Mouse (Mus musculus): ENCODE data around the gene Tmem198.

The Tmem198 gene

DNA sequence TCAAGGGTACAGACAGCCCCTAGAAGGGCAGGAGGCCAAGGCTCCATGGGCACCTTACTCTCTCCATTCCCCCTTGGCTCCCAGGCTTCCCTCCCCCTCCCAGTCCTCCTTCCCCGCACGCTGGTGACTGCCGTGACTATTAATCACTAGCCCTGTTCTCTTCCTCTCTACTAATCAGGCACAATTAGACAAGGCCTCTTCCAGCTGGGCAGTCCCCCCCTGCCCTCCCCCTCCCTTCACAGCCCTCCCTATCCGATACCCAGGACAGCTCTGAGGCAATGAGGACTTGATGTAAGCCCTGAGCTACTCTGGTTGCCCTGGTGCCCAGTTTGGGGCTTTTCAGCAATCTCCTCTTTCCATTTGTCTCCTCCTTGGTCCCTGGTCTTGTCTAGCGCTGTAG lies 23.4 kb upstream of the Tmem198 start:
- no peak for DNase-seq

DNA sequence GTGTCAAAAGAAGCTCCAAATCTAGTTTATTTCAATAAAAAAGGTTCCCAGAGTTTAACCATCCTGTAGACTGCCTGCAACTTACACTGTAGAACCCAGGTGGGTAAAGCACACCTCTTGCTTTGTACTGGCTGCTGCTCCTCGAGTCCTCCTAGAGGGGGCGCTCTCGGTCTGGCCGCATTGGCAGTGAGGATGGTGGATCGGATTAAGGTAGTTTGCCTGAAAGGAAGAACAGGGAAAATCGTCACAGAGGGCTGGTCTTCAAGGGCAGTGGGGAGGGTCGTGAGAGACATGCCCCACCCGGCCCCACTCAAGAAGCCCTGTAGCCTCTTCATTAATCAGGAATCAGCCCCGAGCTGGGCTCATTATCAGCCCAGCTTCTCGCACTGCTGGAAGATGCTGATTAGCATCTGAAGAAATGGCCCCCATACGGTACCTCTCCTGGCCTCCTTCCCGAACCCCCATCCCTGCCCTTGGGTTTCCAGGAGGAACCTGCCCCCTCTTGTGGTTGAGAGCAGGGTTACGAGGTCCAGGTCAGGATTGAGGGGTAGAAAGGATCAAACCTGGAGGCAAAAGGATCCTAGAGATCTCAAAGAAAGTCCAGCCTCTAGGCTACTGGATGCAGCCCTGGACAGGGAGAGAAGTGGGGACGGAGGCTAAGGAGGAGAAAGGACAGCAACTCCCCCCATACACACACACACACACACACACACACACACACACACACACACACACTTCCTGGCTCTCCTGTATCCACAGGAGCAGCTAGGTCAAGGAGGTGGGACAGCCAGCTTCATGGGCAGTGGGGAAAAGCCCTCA lies 22.4 kb upstream of the Tmem198 start:
- DNase-seq: no peak

DNA sequence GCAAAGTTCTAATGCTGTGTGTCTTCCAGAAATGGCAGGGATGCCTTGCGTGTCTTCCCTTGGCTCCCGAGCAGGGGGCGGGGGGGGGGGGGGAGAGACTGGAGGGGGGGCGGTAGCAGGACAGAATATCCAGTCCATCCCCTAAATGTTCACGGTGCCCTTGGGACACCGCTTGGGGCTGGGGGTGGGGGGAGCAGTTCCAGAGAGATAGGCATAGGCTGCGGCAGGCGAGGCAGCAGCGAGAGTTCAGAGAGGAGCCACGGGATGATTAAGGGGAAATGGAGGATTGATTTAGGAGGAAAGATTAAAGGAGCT lies 21.7 kb upstream of the Tmem198 start:
- DNase-seq: no peak

DNA sequence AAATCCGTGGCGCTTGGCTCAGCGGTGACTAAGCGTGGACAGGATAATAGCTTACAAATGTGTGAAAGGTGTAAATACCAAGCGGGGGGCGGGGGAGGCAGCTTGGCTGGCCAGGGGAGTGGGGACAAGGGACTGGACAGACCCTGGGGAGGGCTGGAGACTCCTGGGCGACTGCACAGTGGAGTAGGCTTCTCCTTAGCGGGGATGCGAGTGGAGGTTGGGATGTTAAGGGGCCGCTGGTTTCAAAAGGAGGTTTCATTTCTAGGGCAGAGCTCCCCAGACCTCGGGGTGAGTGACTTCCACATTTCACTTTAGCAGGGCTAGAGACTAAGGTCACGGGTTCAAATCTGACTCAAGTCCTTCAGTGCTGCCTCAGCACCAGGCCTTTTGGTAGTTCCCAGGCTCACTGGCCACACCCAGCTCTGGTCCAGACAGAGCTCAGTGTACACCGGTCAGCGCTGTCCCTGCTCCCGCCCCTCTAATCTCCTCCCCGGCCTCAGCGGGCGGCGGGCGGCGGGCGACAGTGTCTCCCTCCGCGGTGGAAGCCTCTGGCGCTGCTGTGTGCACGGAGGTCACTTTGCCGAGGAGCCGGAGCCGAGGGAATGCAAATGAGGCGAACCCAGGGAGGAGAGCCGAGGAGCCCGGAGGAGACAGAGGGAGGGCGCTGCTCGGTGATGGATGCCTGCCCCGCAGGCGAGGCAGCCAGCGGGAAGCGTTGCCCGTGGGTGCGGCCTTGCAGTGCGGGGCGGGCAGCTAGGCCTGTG lies 21.1 kb upstream of the Tmem198 start:
- DNase-seq: no peak

DNA sequence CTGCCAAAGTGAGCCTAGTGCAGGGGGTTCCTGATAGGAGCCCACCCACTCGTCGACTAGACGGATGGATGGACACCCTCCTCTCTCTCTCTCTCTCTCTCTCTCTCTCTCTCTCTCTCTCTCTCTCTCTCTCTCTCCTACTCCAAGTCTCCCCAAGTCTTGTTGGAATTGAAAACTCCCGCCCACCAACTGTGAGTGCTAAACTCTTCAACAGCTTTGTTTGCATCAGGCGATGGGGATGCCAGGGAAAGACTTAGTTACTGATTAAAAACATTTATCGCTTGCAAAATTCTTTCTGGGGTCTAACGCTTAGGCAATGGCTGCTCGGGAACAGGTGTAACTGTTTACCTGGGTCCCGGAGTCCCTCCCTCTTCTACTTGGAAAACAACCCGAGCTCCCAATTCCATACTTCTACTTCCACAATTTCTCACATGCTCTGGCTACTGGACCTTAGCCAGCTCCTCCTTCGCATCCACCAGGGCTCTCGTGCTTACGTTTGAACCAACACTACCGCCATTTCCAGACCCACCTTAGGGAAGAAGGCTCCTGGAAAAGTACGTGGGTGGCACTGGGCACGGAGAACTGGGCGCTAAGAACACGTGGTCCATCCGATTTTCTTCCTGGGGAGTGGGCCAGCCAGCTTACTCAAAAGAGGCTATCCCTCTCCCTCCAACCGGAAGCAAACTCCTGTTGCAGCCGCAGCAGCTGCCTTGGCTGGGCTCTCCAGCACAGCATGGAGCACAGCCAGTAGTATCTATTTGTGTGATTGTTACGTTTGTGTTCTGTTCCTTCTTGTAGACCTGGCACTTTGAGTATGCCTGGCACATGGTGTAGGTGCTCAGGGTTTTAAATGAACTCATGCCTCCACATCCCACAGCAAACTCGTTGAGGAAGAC lies 20.3 kb upstream of the Tmem198 start:
- DNase-seq: no peak

DNA sequence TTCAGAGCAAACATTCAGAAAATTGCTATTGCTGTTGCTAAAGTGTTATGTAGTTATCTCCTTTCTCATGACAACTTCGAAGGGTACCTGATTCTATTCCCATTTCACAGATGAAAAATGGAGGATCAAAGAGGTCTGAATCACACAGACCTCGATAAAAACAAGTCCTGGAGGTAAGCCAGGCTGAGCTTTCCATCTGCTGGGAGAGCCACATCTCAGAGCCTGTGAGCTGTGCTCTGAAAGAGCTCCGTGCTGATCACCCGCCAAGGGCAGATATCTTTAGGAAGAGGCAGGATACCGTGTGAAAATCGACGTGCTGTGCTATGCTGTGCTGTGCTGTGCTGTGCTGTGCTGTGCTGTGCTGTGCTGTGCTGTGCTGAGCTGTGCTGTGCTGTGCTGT lies 19.0 kb upstream of the Tmem198 start:
- no peak for DNase-seq

DNA sequence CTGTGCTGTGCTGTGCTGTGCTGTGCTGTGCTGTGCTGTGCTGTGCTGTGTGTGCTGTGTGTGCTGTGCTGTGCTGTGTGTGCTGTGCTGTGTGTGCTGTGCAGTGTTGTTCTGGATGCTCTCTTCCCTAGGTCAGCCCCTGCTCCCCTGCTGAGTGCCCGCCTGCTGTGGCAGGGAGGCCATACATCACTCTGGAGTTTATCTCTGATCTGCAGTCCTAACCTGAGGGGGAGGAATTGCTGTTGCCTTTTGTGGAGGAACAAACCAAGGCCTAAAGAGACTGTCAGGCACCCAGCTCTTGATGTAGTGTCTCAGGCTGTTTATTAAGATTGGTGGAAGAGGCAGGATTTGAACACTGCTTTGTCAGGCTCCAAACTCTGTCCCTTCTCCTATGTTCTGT lies 16.7 kb upstream of the Tmem198 start:
- DNase-seq: no peak

DNA sequence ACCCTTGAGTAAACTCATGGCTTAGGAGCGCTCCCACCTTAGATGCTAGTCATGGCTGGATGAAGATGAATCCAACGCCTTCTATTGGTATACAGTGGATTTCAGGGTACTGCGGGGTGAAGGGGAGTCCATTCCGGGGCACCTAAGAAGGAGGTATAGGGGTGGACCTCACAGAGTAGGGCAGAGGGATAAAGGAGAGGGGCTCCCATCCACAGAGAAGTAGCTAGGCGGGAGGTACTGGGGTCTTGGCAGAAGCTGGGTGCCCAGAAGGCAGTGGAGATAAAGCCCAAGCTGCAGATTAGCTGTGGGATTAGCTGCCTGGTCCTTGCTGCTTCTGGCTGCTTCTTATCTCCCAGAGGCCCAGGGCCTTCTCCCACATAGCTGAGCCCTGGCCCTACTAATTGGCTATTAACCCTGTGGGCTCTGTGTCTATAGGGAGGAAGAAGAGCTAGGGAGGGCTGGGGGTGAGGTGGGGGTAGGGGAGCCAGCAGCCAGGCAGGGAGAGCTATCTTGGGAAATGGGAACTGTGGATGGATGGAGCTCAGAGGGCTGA lies 15.6 kb upstream of the Tmem198 start:
- no peak for DNase-seq

DNA sequence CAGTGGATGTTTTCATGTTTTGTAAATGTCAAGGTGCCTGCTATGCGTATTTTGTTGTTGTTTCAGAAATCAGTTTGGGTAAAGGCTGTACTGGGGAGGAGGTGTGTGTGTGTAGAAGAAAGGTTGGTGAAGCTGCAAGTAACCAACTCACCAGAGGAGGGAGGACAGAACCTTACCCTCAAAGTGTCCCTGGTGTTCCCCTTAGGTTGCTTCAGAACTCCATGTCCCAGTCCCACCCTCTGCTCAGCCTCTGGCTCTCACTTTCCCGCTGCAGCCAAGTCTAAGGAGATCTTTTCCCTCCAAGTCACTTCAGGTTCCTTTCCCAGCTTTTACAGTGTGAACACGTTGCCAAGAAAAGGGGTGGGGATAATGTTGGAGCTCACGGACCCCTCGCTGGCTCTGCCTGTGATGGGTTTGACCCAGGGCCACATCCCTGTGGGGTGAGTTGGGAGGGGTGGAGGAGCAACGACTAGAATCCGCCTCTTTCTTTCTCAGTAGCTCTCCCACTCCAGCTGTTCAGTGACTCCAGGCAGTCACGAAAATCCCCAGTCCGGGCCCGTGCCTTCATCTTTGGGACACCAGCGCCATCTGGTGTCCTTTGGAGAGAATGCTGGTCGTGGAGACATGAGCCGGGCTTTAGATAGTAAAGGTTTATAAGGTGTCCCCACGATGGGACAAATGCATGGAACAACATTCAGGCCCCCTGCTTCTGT lies 12.0 kb upstream of the Tmem198 start:
- DNase-seq: peak; percentile 56 to 58

DNA sequence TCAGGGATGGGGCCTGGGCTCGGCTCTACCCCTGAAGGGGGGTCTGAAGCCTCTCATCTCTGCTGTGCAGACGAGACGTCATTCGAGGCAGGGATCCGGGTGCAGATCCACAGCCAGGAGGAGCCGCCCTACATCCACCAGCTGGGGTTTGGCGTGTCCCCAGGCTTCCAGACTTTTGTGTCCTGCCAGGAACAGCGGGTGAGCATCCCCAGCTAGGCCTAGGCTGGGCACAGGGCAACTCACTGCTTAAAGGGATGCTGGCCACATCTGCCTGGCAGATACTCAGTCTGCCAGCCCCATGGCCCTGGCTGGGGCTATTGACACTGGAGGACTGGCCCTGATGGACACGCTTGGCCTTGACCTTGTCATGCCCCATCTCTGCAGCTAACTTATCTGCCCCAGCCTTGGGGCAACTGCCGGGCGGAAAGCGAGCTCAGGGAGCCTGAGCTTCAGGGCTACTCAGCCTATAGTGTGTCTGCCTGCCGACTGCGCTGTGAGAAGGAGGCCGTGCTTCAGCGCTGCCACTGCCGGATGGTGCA lies 10.0 kb upstream of the Tmem198 start:
- no peak for DNase-seq

DNA sequence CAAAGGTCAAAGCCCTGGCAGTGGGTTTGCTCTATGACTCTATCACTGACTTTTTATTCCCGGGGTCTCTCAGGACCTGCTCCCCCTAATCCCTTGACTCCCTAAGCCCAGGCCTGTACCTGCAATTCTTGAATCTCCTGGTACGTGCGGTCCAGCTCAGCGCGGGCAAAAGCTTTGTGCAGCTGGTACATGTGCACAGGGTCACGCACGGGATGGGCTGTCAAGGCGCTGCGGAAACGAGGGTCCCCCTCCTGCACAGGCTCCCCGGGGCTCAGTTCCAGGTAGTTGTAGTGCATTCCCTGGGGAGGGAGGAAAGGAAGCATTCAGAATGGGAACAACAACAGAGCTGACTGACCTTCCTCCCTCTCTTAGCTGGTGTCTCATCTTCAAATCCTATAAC lies 2.9 kb upstream of the Tmem198 start:
- no peak for DNase-seq

DNA sequence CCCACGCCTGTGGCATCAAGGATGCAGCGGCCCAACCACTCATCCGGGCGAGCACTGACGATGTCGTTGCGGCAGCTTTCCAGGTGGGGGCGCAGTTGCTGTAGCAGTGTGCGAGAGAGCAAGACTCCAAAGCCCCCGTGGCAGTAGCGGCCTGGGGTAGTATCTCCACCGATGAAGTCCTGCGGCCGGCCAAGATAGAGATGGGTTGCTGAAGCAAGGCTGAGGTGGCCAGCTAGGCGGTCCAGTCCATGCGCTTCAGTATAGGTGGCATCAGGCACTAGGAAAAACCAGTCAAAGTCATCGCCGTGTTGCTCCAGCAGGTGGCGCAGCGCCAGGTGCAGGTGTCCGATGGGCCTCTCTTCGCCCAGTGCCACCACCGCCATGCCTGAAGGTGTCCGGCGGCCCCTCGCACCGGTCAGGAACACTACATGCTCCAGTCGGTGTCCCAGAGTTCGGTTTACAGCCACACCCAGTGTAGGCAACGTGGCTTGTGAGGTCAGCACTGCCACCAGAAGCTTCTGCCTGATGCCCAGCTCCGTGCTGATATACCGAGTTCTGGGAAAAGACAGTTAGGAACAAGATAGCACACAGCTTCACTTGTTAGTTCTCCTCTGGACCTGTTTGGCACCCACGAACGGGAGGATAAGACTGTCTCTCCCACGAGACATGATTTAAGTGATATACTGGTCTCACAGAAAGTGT lies 1.9 kb upstream of the Tmem198 start:
- peak; percentile 76 to 80 for DNase-seq

DNA sequence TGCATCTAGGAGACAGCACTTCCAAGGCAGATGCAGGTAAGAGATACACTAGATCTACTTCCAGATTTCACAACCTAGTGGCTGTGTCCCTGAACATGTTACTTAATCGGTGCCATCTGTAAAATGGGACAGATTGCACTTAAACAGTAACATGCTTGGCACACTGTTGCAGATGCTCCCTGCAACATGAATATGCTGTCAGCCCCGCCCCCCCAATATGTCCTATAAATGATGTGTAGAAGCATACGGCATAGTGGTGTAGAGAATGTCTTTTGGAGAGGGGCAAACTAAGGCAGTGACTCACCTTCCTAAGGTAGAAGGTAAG lies 1.4 kb upstream of the Tmem198 start:
- no peak for DNase-seq

DNA sequence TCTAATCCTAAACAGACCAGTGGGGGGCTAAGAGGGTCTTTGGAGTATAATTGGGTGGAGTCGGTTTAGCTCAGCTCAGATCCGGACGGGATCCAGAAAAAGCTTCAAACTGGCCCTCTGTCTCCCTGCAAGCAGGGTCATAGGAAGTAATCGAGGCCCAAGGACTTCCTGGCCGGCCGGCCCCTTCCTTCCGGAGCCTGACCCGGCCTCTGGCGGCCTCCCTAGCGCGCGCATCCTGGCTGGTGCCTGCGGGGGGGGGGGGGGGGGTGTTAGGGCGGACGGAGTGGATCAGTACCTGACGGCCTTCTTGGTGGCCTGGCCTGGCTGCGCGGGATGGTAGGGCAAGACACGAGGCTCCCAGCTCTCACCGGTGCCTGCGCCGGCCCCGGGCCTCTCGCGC lies 835 bp upstream of the Tmem198 start:
- no peak for DNase-seq

DNA sequence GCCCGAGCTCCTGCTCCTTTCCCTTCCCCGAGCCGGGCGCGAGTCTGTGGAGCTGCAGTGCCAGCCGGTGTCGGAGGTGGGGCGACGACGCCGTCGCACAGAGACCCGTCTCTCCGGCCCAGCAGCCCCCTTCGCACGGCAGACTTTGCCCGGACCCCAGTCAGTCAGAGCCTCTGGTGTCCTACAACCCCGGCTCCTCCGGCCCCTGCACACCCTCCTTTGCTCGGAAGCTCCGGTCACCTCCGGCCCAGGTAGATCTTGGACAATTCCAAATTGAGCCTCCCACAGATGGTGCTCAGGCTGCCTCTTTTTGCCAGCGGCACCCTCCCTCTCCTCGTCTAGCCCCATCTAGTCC lies 280 bp downstream of the Tmem198 start:
- no peak for DNase-seq

DNA sequence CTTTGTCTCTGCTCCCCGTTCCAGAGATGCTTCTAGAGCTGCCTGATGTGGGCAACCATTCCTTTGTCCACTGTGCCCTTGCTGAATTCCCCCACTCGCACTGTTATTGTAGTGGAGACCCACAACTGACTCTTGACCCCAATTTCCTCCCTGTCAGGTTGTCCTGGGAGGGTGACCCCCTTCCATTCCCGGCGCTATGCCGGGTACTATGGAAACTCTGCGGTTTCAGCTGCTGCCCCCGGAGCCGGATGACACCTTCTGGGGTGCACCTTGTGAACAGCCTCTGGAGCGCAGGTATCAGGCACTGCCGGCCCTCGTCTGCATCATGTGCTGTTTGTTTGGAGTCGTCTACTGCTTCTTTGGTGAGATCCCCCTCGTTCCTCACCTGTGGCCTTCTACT lies 704 bp downstream of the Tmem198 start:
- DNase-seq: no peak

DNA sequence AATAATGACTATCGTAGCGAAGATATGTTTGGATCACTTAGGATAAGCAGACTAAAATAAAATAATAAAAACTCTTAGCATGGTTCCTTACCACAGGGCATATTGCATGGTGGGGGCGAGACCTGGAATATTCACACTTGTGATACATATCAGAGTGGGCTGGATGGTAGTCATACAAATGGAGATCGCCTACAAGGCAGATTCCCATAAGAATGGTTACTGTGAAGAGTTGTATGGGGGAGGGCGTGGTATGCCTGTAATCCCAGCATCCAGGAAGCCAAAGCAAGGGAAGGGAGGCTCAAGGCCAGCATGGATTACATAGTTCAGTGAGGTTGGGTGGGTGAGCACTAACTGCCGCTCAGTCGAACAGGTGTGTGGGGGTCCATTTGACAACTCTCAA lies 1.4 kb downstream of the Tmem198 start:
- no peak for DNase-seq

DNA sequence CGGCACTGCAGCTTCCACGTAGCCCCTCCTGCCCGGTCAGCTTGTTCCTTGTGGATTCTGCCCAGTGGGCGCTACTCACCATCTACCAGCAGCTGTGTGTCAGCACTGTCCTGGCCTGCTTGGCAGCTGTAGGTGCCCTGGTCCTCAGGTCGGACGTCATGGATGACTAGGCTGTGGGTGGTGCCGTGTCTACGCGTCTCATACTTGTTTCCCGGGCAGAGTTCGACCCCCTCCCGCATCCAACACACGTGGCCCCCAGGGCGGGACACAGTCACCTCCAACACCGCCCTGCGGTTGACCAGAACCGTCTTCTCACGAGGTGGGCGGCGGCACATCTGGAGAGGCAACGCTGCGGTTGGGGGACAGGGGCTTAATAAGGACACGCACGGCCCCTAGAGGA lies 7.2 kb downstream of the Tmem198 start:
- no peak for DNase-seq

DNA sequence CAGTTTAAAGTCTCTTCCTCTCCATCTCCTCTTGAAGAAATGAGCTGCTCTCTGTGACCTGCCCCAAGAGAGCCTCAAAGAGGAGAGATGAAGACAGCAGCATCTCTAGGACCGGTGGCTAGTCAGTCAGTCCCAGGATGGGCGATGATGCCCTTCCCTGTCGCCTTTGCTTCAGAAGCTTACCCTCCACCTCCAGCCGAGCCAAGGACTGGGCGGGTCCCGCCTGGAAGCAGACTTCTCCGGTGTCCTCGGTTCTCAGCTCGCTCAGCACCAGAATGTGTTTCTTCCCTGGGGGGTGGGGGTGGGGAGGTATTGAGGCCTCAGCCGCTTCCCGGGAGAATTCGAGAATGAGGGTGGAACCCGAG lies 7.7 kb downstream of the Tmem198 start:
- no peak for DNase-seq

DNA sequence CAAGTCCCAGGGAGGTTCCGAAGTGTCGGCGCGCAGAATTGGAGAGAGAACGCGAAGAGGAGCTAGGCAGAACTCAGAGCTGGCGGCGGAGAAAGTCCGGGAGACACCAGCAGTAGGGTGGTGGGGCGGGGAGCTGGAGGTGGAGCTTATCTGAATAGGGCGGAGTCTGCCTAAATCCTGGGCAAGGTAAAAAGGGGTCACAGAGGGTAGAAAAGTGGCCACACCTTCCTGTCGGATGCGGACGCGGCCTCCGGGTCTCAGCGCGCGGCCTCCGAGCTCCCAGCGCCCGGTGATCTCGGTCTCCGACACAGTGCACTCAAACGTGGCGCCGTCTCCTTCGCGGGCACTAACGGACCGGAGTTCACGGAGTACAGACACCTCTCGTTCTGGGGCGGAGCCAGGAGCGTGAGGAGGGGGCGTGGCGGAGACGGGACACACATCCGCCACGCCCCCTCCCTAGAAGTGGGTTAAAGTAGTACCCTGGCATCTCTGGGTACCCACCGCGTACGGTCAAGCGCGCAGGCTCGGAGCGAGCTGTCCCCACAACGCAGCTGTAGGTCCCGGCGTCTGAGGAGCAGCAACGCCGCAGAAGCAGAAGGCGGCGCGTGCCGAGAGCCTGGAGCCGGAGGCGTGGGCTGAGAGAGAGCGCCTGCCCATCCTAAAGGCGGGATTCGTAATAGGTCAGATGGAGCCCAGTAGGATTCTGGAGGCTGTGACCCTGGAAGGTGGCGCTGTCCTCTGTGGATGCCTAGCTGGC lies 8.3 kb downstream of the Tmem198 start:
- DNase-seq: peak; percentile 70 to 74
